Mouse (Mus musculus) gastrocnemius, adult 18-20 months (tissue): ENCODE measurements at regions not wholly inside any gene's neighbourhood (a gene's known extent, or its start where the extent isn't known, plus 50 kb on each side); places are given as distances from the start of the nearest gene placed in this dataset.
A peak's percentile ranks its signal among the peaks of the same experiment; 100 is the strongest.

Experiments used
- DNase-seq: peaks from one replicate; pipeline ENCODE4 v3.0.0; 2021; ENCODE audit warnings: low spot score

- DNase-seq, result no peak
These were observed 68.1 kb upstream of the Ppm1j start for GRCm38 (mm10) chr3:104712711-104713110.

- DNase-seq, result peak; percentile 66
These were observed 66.8 kb upstream of the Ppm1j start for GRCm38 (mm10) chr3:104713836-104714631.

- peak; percentile 22 for DNase-seq
These were observed 66.1 kb upstream of the Ppm1j start for GRCm38 (mm10) chr3:104714679-104715326.
